Mouse (Mus musculus) brain, embryonic 14.5 days (tissue): ENCODE data around the gene Rasgef1b.

ENCODE experiments used
- CTCF ChIP-seq: fragments of 200-500 bp; IDR thresholded peaks from 2 replicates; pipeline ENCODE4 v1.5.1; 2012; ENCODE audit warnings: inconsistent platforms, mild to moderate bottlenecking, moderate library complexity, borderline replicate concordance; ENCODE audit not compliant: insufficient read depth, insufficient read length; ENCODE audit errors: extremely low read depth
- POLR2A ChIP-seq: fragments of 200-500 bp; IDR thresholded peaks from 2 replicates; pipeline ENCODE4 v1.6.1; 2012; ENCODE audit warnings: mild to moderate bottlenecking, inconsistent platforms, borderline replicate concordance; ENCODE audit not compliant: poor library complexity, insufficient read depth, insufficient read length, severe bottlenecking; ENCODE audit errors: extremely low read depth

- TF ChIP-seq CTCF = peak; percentile 51; the same call in 1 of the 2 replicates
- TF ChIP-seq POLR2A = no peak
These were observed 20.2 kb downstream of the Rasgef1b start for GRCm38 (mm10) chr5:99708706-99709105.
